Mouse (Mus musculus): ENCODE measurements around the gene Smyd4. TPM values are rescaled to one million over a fixed set of nuclear protein-coding genes. Genes with fewer than 3 reads are reported as not detected.

Smyd4 gene
- polyA plus RNA-seq, 1 experiment from 2014 or later: 6.4 TPM

DNA sequence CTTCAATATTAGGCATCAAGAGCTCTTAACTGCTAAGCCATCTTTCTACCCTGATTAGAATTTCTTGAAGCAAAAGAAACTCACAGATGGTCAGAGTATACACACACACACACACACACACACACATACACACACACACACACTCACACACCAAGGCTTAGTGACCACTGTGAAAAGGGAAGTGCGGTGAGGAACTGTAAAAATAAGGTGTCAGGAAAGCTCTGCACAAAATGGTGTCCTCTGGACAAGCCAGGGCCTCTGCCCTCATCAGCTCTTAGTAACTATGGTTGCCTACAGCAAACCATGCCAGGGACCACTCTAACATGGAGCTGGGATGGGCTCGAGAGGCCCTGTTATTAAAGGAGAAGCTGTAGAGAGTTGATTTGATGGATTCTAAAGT, 23.8 kb upstream of the Smyd4 start:
- ATAC-seq (no peak), DNase-seq (ENCODE audit: low spot score) (no peak)
- Histone ChIP-seq H3K27ac (ENCODE audit: low read length) (no peak overlapping the region), H3K4me1 (ENCODE audit: insufficient read depth, low read depth, low read length) (no peaks in the 10 kb centered on the region), H3K36me3 (ENCODE audit: insufficient read depth, low read length) (no peaks in the 10 kb centered on the region; the same call in 1 of the 2 replicates), H3K4me2 (replicated peaks; ENCODE audit: low read depth, low read length) (no peak overlapping the region), H3K9ac (replicated peaks; ENCODE audit: low read depth) (no peak overlapping the region), H3K9me3 (ENCODE audit: low read length) (no peaks in the 10 kb centered on the region), H3K27me3 (replicated peaks; ENCODE audit: insufficient read depth, low read length) (no peaks in the 10 kb centered on the region), H3K4me3 (ENCODE audit: low read depth, low read length) (no peak overlapping the region)
- no peak for TF ChIP-seq CTCF (IDR thresholded peaks at IDR 0.05)
- TF ChIP-seq EP300 (IDR thresholded peaks at IDR 0.05): no peak
- WGBS: 82% methylated on average over 2 of the region's 2 CpGs

GRCm38 (mm10) chr11:75325116-75325968, 22.9 kb upstream of the Smyd4 start:
- Histone ChIP-seq H3K4me2 (replicated peaks; ENCODE audit: low read depth, low read length) (no peak overlapping the region), H3K36me3 (ENCODE audit: insufficient read depth, low read length) (no peaks in the 10 kb centered on the region; the same call in 1 of the 2 replicates), H3K27ac (ENCODE audit: low read length) (no peak overlapping the region), H3K4me3 (ENCODE audit: low read depth, low read length) (no peak overlapping the region), H3K9ac (replicated peaks; ENCODE audit: low read depth) (no peak overlapping the region), H3K27me3 (replicated peaks; ENCODE audit: insufficient read depth, low read length) (no peaks in the 10 kb centered on the region), H3K9me3 (ENCODE audit: low read length) (no peaks in the 10 kb centered on the region), H3K4me1 (ENCODE audit: insufficient read depth, low read depth, low read length) (no peaks in the 10 kb centered on the region)
- ATAC-seq (no peak), DNase-seq (ENCODE audit: low spot score) (no peak)
- 45% methylated on average over 16 of the region's 16 CpGs for WGBS
- TF ChIP-seq CTCF (IDR thresholded peaks at IDR 0.05) (no peak), EP300 (IDR thresholded peaks at IDR 0.05) (no peak)

- Histone ChIP-seq H3K4me3 (ENCODE audit: low read depth, low read length) (no peak overlapping the region), H3K9me3 (ENCODE audit: low read length) (no peaks in the 10 kb centered on the region), H3K9ac (replicated peaks; ENCODE audit: low read depth) (no peak overlapping the region), H3K4me2 (replicated peaks; ENCODE audit: low read depth, low read length) (no peak overlapping the region), H3K36me3 (ENCODE audit: insufficient read depth, low read length) (no peaks in the 10 kb centered on the region; the same call in 1 of the 2 replicates), H3K4me1 (ENCODE audit: insufficient read depth, low read depth, low read length) (no peaks in the 10 kb centered on the region), H3K27ac (ENCODE audit: low read length) (no peak overlapping the region), H3K27me3 (replicated peaks; ENCODE audit: insufficient read depth, low read length) (no peaks in the 10 kb centered on the region)
- no peak for TF ChIP-seq EP300 (IDR thresholded peaks at IDR 0.05)
- TF ChIP-seq CTCF (IDR thresholded peaks at IDR 0.05): no peak
- ATAC-seq (no peak), DNase-seq (ENCODE audit: low spot score) (peak; percentile 28)
- 48% methylated on average over 7 of the region's 7 CpGs for WGBS
Observed at GRCm38 (mm10) chr11:75325969-75326311, 22.3 kb upstream of the Smyd4 start.

DNA sequence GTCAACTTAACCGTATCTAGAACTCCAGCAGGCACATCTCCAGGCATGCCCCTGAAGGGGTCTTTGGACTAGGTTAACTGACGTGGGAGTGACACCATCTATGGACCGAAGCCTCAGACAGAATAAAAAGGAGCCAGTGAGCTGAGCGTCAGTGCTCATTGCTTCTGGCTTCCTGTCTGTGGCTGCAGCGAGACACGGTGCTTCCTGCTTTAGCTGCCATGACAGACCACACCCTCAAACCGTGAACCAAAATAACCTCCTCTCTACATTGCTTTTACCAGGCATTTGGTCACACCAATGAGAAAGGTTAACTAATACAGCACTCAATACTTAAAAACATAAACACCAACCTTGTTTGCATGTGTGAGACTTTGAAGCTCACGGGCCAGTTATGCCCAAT, 11.6 kb upstream of the Smyd4 start:
- Histone ChIP-seq H3K4me3 (ENCODE audit: low read depth, low read length) (no peak overlapping the region), H3K9ac (replicated peaks; ENCODE audit: low read depth) (no peak overlapping the region), H3K27me3 (replicated peaks; ENCODE audit: insufficient read depth, low read length) (no peaks in the 10 kb centered on the region), H3K4me1 (ENCODE audit: insufficient read depth, low read depth, low read length) (no peaks in the 10 kb centered on the region), H3K9me3 (ENCODE audit: low read length) (no peaks in the 10 kb centered on the region), H3K27ac (ENCODE audit: low read length) (no peak overlapping the region), H3K4me2 (replicated peaks; ENCODE audit: low read depth, low read length) (no peak overlapping the region), H3K36me3 (ENCODE audit: insufficient read depth, low read length) (no peaks in the 10 kb centered on the region)
- TF ChIP-seq EP300 (IDR thresholded peaks at IDR 0.05): 0 out of 2 replicates have a peak, but pooled peaks have one; percentile 15
- no peak for TF ChIP-seq CTCF (IDR thresholded peaks at IDR 0.05)
- DNase-seq (ENCODE audit: low spot score) (no peak), ATAC-seq (peak; percentile 46; the same call in 1 of the 2 replicates)
- WGBS: 57% methylated on average over 8 of the region's 8 CpGs

DNA sequence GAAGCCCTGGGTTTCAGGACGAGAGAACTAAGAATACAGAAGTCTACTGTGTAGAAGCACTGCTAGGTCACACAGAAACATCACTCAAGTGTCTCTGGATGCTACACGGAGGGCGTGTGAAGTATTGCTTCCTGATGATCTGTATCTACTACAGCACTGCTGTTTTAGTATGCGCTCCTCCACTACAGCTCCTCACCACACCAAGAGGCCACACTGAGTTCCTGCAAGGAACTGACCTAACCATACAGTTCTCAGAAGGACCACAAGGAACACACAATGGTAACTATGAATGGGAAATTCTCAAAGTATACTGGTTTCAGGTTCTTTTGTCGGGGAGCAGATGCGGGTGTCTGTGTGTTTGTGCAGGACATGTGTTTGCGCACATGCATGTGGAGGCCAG, 11.0 kb upstream of the Smyd4 start:
- Histone ChIP-seq H3K4me1 (ENCODE audit: insufficient read depth, low read depth, low read length) (no peaks in the 10 kb centered on the region), H3K27ac (ENCODE audit: low read length) (no peak overlapping the region), H3K9ac (replicated peaks; ENCODE audit: low read depth) (no peak overlapping the region), H3K9me3 (ENCODE audit: low read length) (no peaks in the 10 kb centered on the region), H3K36me3 (ENCODE audit: insufficient read depth, low read length) (no peaks in the 10 kb centered on the region), H3K4me3 (ENCODE audit: low read depth, low read length) (no peak overlapping the region), H3K27me3 (replicated peaks; ENCODE audit: insufficient read depth, low read length) (no peaks in the 10 kb centered on the region), H3K4me2 (replicated peaks; ENCODE audit: low read depth, low read length) (no peak overlapping the region)
- WGBS: 79% methylated on average over 7 of the region's 7 CpGs
- DNase-seq (ENCODE audit: low spot score): no peak
- peak; percentile 43; the same call in 1 of the 2 replicates for ATAC-seq
- TF ChIP-seq CTCF (IDR thresholded peaks at IDR 0.05) (peak; percentile 33), EP300 (IDR thresholded peaks at IDR 0.05) (no peak)

DNA sequence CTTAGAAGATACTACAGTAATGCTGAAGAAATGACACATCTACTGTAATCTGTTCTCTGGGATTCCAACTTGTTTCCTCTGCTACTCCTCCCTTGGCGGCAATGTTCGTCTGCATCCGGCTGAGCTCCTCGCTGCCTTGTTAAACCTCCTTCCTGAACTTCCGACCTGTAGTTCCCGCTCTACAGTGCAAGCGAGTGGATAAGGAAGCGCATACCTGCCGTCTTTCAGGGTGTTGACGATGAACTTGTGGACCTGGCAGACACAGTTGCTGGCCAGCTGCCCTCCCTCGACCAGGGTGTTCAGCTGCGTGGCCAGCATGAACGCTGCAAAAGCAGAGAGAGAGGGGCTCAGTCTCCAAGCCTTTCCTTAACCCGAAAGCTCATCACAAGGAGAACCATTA, 8.2 kb upstream of the Smyd4 start:
- Histone ChIP-seq H3K4me2 (replicated peaks; ENCODE audit: low read depth, low read length) (no peak overlapping the region), H3K36me3 (ENCODE audit: insufficient read depth, low read length) (no peaks in the 10 kb centered on the region), H3K4me3 (ENCODE audit: low read depth, low read length) (no peak overlapping the region), H3K4me1 (ENCODE audit: insufficient read depth, low read depth, low read length) (peaks cover 4% of the 10 kb centered on the region; the same call in 1 of the 2 replicates), H3K9me3 (ENCODE audit: low read length) (no peaks in the 10 kb centered on the region), H3K27ac (ENCODE audit: low read length) (no peak overlapping the region), H3K9ac (replicated peaks; ENCODE audit: low read depth) (no peak overlapping the region), H3K27me3 (replicated peaks; ENCODE audit: insufficient read depth, low read length) (no peaks in the 10 kb centered on the region)
- DNase-seq (ENCODE audit: low spot score): no peak
- TF ChIP-seq EP300 (IDR thresholded peaks at IDR 0.05): no peak
- TF ChIP-seq CTCF (IDR thresholded peaks at IDR 0.05): no peak
- no peak for ATAC-seq
- WGBS: 80% methylated on average over 14 of the region's 14 CpGs

Measured in lung, postnatal 0 days (tissue).